Mouse (Mus musculus) embryonic facial prominence, embryonic 11.5 days (tissue): Measurements from ENCODE around the gene Vpreb3. TPM values are rescaled to one million over a fixed set of nuclear protein-coding genes. Genes with fewer than 3 reads are reported as not detected.
A peak's percentile ranks its signal among the peaks of the same experiment; 100 is the strongest.

Experiments used
- ATAC-seq: fragments of 200-750 bp; cut with Nextera tagmentation; replicated peaks from 2 replicates; pipeline ENCODE4 v1.8.0; 2017; ENCODE audit warnings: low read depth; ENCODE audit not compliant: insufficient number of reproducible peaks, low FRiP score, low TSS enrichment
- DNase-seq: peaks from one replicate; pipeline ENCODE4 v3.0.0-alpha.2; 2015; ENCODE audit warnings: low spot score
- H3K27ac ChIP-seq: fragments of 300-500 bp; sonication (generic); replicated peaks from 2 replicates; pipeline ENCODE4 v1.5.1; 2014; ENCODE audit warnings: mild to moderate bottlenecking, low read depth, low read length, control low read depth
- H3K27me3 ChIP-seq: fragments of 300-500 bp; sonication (generic); 2 replicates; pipeline ENCODE4 v1.6.1; 2014; ENCODE audit warnings: mild to moderate bottlenecking, low read length, moderate library complexity, mixed read lengths; ENCODE audit not compliant: control insufficient read depth, insufficient read depth
- H3K36me3 ChIP-seq: fragments of 300-500 bp; sonication (generic); replicated peaks from 2 replicates; pipeline ENCODE4 v1.6.1; 2014; ENCODE audit warnings: low read depth, mild to moderate bottlenecking, low read length, moderate library complexity, mixed read lengths; ENCODE audit not compliant: control insufficient read depth, insufficient read depth
- H3K4me1 ChIP-seq: fragments of 300-500 bp; sonication (generic); 2 replicates; pipeline ENCODE4 v1.6.1; 2014; ENCODE audit warnings: low read length, mixed read lengths; ENCODE audit not compliant: control insufficient read depth, insufficient read depth
- H3K4me2 ChIP-seq: fragments of 300-500 bp; sonication (generic); 2 replicates; pipeline ENCODE4 v1.6.1; 2014; ENCODE audit warnings: low read depth, mild to moderate bottlenecking, control low read depth, low read length, moderate library complexity
- H3K4me3 ChIP-seq: fragments of 300-500 bp; sonication (generic); 2 replicates; pipeline ENCODE4 v1.5.1; 2014; ENCODE audit warnings: low read depth, low read length, control low read depth
- H3K9ac ChIP-seq: fragments of 300-500 bp; sonication (generic); replicated peaks from 2 replicates; pipeline ENCODE4 v1.6.1; 2014; ENCODE audit warnings: mild to moderate bottlenecking, control low read depth, low read length
- H3K9me3 ChIP-seq: fragments of 300-500 bp; sonication (generic); replicated peaks from 2 replicates; pipeline ENCODE4 v1.6.1; 2016; ENCODE audit warnings: mild to moderate bottlenecking, low read length, inconsistent platforms, mixed read lengths; ENCODE audit not compliant: control insufficient read depth
- WGBS: fragments of 180-500 bp; shearing (Covaris S2); extraction: QIAGEN DNeasy Blood & Tissue Kit; methylation state at CpG from one replicate; pipeline ENCODE4 v1.1.7; 2014; 5-methylcytosine and 5-hydroxymethylcytosine counted together
- polyA plus RNA-seq: library from polyadenylated mRNA; unstranded; fragments of >200 nt; fragmentation: Nextera tagmentation; extraction: Ambion mirVana; gene quantifications from 2 replicates; pipeline ENCODE4 v1.2.1, GENCODE M21; 2014

Vpreb3 gene
- polyA plus RNA-seq, 1 experiment from 2014 or later, result not detected

GRCm38 (mm10) chr10:75904391-75904790 is 38.5 kb upstream of the Vpreb3 start:
- peaks cover 13% of the 10 kb centered on the region for H3K36me3 ChIP-seq
- ATAC-seq (no peak), DNase-seq (no peak)
- no peak overlapping the region for H3K4me2 ChIP-seq
- 90% methylated on average over 5 of the region's 5 CpGs for WGBS
- H3K9me3 ChIP-seq, result no peaks in the 10 kb centered on the region
- no peak overlapping the region for H3K4me3 ChIP-seq
- H3K27ac ChIP-seq, result no peak overlapping the region
- H3K27me3 ChIP-seq, result no peaks in the 10 kb centered on the region
- no peaks in the 10 kb centered on the region for H3K4me1 ChIP-seq
- H3K9ac ChIP-seq, result no peak overlapping the region

GRCm38 (mm10) chr10:75906882-75907281 is 36.0 kb upstream of the Vpreb3 start:
- H3K4me3 ChIP-seq, result no peak overlapping the region
- no peaks in the 10 kb centered on the region for H3K4me1 ChIP-seq
- no peak overlapping the region for H3K9ac ChIP-seq
- H3K27me3 ChIP-seq, result no peaks in the 10 kb centered on the region
- peaks cover 14% of the 10 kb centered on the region for H3K36me3 ChIP-seq
- H3K4me2 ChIP-seq, result no peak overlapping the region
- DNase-seq, result no peak
- ATAC-seq, result no peak
- no peaks in the 10 kb centered on the region for H3K9me3 ChIP-seq
- 97% methylated on average over 4 of the region's 4 CpGs for WGBS
- no peak overlapping the region for H3K27ac ChIP-seq

GRCm38 (mm10) chr10:75910698-75911097 is 32.2 kb upstream of the Vpreb3 start:
- no peak overlapping the region for H3K4me2 ChIP-seq
- WGBS, result 85% methylated on average over 2 of the region's 2 CpGs
- DNase-seq (no peak), ATAC-seq (no peak)
- H3K36me3 ChIP-seq, result peaks cover 3% of the 10 kb centered on the region
- H3K9me3 ChIP-seq, result no peaks in the 10 kb centered on the region
- H3K4me3 ChIP-seq, result no peak overlapping the region
- H3K27me3 ChIP-seq, result no peaks in the 10 kb centered on the region
- no peak overlapping the region for H3K9ac ChIP-seq
- H3K4me1 ChIP-seq, result no peaks in the 10 kb centered on the region
- no peak overlapping the region for H3K27ac ChIP-seq

GRCm38 (mm10) chr10:75913013-75913589 is 29.8 kb upstream of the Vpreb3 start:
- 74% methylated on average over 6 of the region's 6 CpGs for WGBS
- Histone ChIP-seq H3K36me3 (peaks cover 3% of the 10 kb centered on the region), H3K9ac (no peak overlapping the region), H3K27me3 (no peaks in the 10 kb centered on the region), H3K4me3 (no peak overlapping the region), H3K4me2 (no peak overlapping the region), H3K4me1 (no peaks in the 10 kb centered on the region), H3K27ac (no peak overlapping the region), H3K9me3 (no peaks in the 10 kb centered on the region)
- ATAC-seq, result no peak
- no peak for DNase-seq

GRCm38 (mm10) chr10:75915557-75915956 is 27.3 kb upstream of the Vpreb3 start:
- H3K27ac ChIP-seq, result no peak overlapping the region

GRCm38 (mm10) chr10:75916840-75917239 is 26.0 kb upstream of the Vpreb3 start:
- ATAC-seq (no peak), DNase-seq (peak; percentile 63)
- no peak overlapping the region for H3K4me2 ChIP-seq
- no peak overlapping the region for H3K4me3 ChIP-seq
- no peaks in the 10 kb centered on the region for H3K27me3 ChIP-seq
- H3K9me3 ChIP-seq, result no peaks in the 10 kb centered on the region
- no peaks in the 10 kb centered on the region; the same call in 1 of the 2 replicates for H3K36me3 ChIP-seq
- WGBS, result 57% methylated on average over 8 of the region's 8 CpGs
- H3K27ac ChIP-seq, result no peak overlapping the region
- H3K9ac ChIP-seq, result no peak overlapping the region
- no peaks in the 10 kb centered on the region for H3K4me1 ChIP-seq

More at GRCm38 (mm10) chr10:75915557-75915956, 27.3 kb upstream of the Vpreb3 start:
- WGBS, result 85% methylated on average over 7 of the region's 7 CpGs
- no peaks in the 10 kb centered on the region for H3K4me1 ChIP-seq
- H3K4me2 ChIP-seq, result no peak overlapping the region
- no peaks in the 10 kb centered on the region; the same call in none of the 2 replicates for H3K36me3 ChIP-seq
- no peak overlapping the region for H3K9ac ChIP-seq
- no peak overlapping the region for H3K4me3 ChIP-seq
- no peaks in the 10 kb centered on the region for H3K9me3 ChIP-seq
- no peaks in the 10 kb centered on the region for H3K27me3 ChIP-seq
- no peak for ATAC-seq
- no peak for DNase-seq

- WGBS, result 89% methylated on average over 5 of the region's 5 CpGs
- no peaks in the 10 kb centered on the region for H3K9me3 ChIP-seq
- DNase-seq (no peak), ATAC-seq (no peak)
- H3K9ac ChIP-seq, result no peak overlapping the region
- H3K27me3 ChIP-seq, result no peaks in the 10 kb centered on the region
- no peak overlapping the region for H3K27ac ChIP-seq
- H3K4me2 ChIP-seq, result no peak overlapping the region
- no peak overlapping the region for H3K4me3 ChIP-seq
- no peaks in the 10 kb centered on the region for H3K4me1 ChIP-seq
- H3K36me3 ChIP-seq, result no peaks in the 10 kb centered on the region; the same call in 1 of the 2 replicates
These were observed 23.8 kb upstream of the Vpreb3 start for GRCm38 (mm10) chr10:75919026-75919425.

GRCm38 (mm10) chr10:75921026-75921725 is 21.7 kb upstream of the Vpreb3 start, which contains the start of gene Smarcb1:
TSS of gene Smarcb1 (minus strand) at chr10:75921617.
- WGBS, result under 1% methylated on average over 75 of the region's 76 CpGs
- no peaks in the 10 kb centered on the region for H3K36me3 ChIP-seq
- H3K9ac ChIP-seq, result peak within 1 kb of the TSS; percentile 98
- H3K4me2 ChIP-seq, result peak within 1 kb of the TSS; percentile 75
- H3K4me1 ChIP-seq, result no peaks in the 10 kb centered on the region
- ATAC-seq (peak; percentile 80), DNase-seq (peak; percentile 98)
- H3K27ac ChIP-seq, result peak within 1 kb of the TSS; percentile 95
- H3K9me3 ChIP-seq, result no peaks in the 10 kb centered on the region
- peak within 1 kb of the TSS; percentile 95 for H3K4me3 ChIP-seq
- no peaks in the 10 kb centered on the region for H3K27me3 ChIP-seq
